Mouse (Mus musculus): ENCODE data around the gene Tex12. TPM values are rescaled to one million over a fixed set of nuclear protein-coding genes. Genes with fewer than 3 reads are reported as not detected.
A peak's percentile ranks its signal among the peaks of the same experiment; 100 is the strongest.

The Tex12 gene
- polyA plus RNA-seq, 1 experiment from 2014 or later = not detected

DNA sequence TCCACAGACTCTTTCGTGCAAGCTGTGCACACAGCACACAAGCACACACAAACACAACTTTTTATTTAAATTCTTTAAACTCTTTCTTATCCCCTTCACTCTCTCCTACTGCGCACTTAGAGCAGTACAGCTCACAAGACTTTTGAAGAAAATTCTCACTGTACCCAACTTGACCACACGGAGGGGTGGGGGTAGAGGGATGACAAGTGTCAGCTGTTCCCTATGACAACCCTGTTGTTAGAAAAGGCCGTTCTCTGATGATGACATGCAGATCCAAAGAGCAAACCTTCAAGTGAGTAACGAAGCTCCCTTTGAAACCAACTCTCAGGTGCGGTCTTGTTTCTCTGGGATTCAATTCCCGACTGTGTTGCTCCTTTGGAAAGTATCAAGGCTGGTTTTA lies 33.3 kb downstream of the Tex12 start:
- Histone ChIP-seq H3K36me3 (ENCODE audit: control insufficient read depth, insufficient read depth) (no peaks in the 10 kb centered on the region), H3K4me1 (replicated peaks; ENCODE audit: control insufficient read depth, insufficient read depth, low read length) (peaks cover 6% of the 10 kb centered on the region), H3K4me3 (replicated peaks; ENCODE audit: low read length) (peak overlapping the region; percentile 75), H3K27me3 (replicated peaks; ENCODE audit: control insufficient read depth, insufficient read depth, low read length) (no peaks in the 10 kb centered on the region), H3K9ac (replicated peaks; ENCODE audit: low read depth, low read length) (peak overlapping the region; percentile 74), H3K9me3 (ENCODE audit: control insufficient read depth, low read length) (no peaks in the 10 kb centered on the region), H3K4me2 (ENCODE audit: low read length) (peak overlapping the region; percentile 54), H3K27ac (ENCODE audit: low read length) (no peak overlapping the region)
- WGBS = 43% methylated on average over 7 of the region's 7 CpGs
- no peak; the same call in 1 of the 2 replicates for ATAC-seq

DNA sequence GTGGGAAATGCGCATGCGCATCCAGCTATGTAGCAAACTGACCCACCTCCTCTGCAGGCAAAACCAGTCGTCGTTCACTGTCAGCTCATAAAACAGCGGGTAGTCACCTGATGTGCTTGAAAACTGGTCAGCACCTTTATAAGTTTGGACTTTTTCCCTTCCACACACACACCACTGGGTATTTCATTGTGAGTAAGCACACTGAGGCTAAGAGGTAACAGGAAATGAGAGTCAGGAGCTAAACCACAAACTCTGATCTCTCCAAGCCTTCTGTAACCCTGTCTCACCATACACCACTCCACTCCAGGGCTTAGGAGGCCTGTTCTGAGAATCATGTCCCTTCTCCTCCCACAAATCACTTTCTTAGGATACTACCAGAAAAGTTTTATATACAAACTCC lies 35.5 kb downstream of the Tex12 start:
- H3K4me3 ChIP-seq (replicated peaks; ENCODE audit: low read length) = no peak overlapping the region
- no peak for ATAC-seq
- 87% methylated on average over 5 of the region's 5 CpGs for WGBS
- H3K4me2 ChIP-seq (ENCODE audit: low read length) = no peak overlapping the region
- H3K27me3 ChIP-seq (replicated peaks; ENCODE audit: control insufficient read depth, insufficient read depth, low read length) = no peaks in the 10 kb centered on the region
- H3K27ac ChIP-seq (ENCODE audit: low read length) = no peak overlapping the region
- no peak overlapping the region for H3K9ac ChIP-seq (replicated peaks; ENCODE audit: low read depth, low read length)
- H3K36me3 ChIP-seq (ENCODE audit: control insufficient read depth, insufficient read depth) = no peaks in the 10 kb centered on the region
- peaks cover 6% of the 10 kb centered on the region for H3K4me1 ChIP-seq (replicated peaks; ENCODE audit: control insufficient read depth, insufficient read depth, low read length)
- H3K9me3 ChIP-seq (ENCODE audit: control insufficient read depth, low read length) = no peaks in the 10 kb centered on the region

DNA sequence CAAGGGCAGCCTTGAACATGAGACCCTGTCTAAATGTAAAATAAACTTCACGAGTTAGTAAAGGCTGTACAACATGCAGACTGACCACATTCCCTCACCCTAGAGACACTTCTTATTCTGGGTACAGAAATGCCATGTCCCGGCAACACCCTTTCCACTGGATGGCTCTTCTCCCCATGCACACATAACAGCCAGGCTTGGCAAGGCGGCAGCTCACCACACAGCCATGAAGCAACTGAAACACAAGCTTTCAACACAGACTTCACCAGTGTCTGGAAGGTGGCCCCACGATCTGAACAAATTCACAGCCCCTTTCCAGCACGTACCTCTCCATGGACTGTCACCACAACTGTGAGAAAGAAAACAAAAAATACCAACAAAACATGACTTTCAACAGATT lies 36.2 kb downstream of the Tex12 start:
- Histone ChIP-seq H3K27ac (ENCODE audit: low read length) (no peak overlapping the region), H3K9me3 (ENCODE audit: control insufficient read depth, low read length) (no peaks in the 10 kb centered on the region), H3K4me2 (ENCODE audit: low read length) (no peak overlapping the region), H3K4me3 (replicated peaks; ENCODE audit: low read length) (no peak overlapping the region), H3K36me3 (ENCODE audit: control insufficient read depth, insufficient read depth) (no peaks in the 10 kb centered on the region), H3K9ac (replicated peaks; ENCODE audit: low read depth, low read length) (no peak overlapping the region), H3K27me3 (replicated peaks; ENCODE audit: control insufficient read depth, insufficient read depth, low read length) (no peaks in the 10 kb centered on the region), H3K4me1 (replicated peaks; ENCODE audit: control insufficient read depth, insufficient read depth, low read length) (peaks cover 6% of the 10 kb centered on the region)
- WGBS = 93% methylated on average over 5 of the region's 5 CpGs
- no peak for ATAC-seq

DNA sequence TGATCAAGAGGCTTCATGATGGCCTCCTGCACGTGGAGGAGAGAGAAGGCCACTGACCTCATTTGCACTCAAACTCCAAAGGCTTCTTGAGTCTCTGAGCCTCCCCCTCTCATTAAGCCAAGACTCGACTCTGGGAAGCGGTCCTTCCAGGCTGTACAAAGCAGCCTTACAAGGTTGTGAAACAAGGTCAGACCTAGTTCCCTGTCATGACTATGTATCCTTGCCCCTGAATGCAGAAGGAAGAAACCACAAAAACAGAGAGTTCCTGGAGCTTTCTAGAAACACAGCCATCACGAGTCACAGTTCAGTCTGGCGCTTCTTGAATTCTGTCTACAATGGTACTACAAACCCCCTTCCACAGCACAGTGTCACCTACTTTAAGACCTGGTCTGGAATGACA lies 38.6 kb downstream of the Tex12 start:
- Histone ChIP-seq H3K36me3 (ENCODE audit: control insufficient read depth, insufficient read depth) (no peaks in the 10 kb centered on the region), H3K27ac (ENCODE audit: low read length) (no peak overlapping the region), H3K4me2 (ENCODE audit: low read length) (no peak overlapping the region), H3K4me3 (replicated peaks; ENCODE audit: low read length) (no peak overlapping the region), H3K4me1 (replicated peaks; ENCODE audit: control insufficient read depth, insufficient read depth, low read length) (peaks cover under 1% of the 10 kb centered on the region; the same call in 1 of the 2 replicates), H3K27me3 (replicated peaks; ENCODE audit: control insufficient read depth, insufficient read depth, low read length) (no peaks in the 10 kb centered on the region), H3K9ac (replicated peaks; ENCODE audit: low read depth, low read length) (no peak overlapping the region), H3K9me3 (ENCODE audit: control insufficient read depth, low read length) (no peaks in the 10 kb centered on the region)
- WGBS = 77% methylated on average over 5 of the region's 5 CpGs
- ATAC-seq = no peak

DNA sequence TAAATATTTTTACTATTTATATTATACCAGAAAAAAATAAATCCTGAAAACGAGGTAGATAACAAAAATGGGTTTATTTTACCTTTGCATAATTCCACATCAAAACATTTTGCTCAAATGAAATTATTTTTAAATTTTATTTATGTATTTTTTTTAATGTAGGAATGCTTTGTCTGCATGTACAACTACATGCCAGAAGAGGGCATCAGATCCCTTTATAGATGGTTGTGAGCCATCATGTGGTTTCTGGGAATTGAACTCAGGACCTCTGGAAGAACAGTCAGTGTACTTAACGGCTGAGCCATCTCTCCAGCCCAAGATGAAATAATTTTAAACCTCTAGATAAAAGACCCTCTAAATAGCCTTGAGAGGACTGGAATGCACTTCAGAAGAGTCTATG lies 39.6 kb downstream of the Tex12 start:
- H3K27ac ChIP-seq (ENCODE audit: low read length) = no peak overlapping the region
- H3K36me3 ChIP-seq (ENCODE audit: control insufficient read depth, insufficient read depth) = no peaks in the 10 kb centered on the region
- no peak overlapping the region for H3K9ac ChIP-seq (replicated peaks; ENCODE audit: low read depth, low read length)
- no peak overlapping the region for H3K4me2 ChIP-seq (ENCODE audit: low read length)
- H3K4me3 ChIP-seq (replicated peaks; ENCODE audit: low read length) = no peak overlapping the region
- ATAC-seq = no peak
- H3K9me3 ChIP-seq (ENCODE audit: control insufficient read depth, low read length) = no peaks in the 10 kb centered on the region
- WGBS = 61% methylated on average over 2 of the region's 2 CpGs
- H3K4me1 ChIP-seq (replicated peaks; ENCODE audit: control insufficient read depth, insufficient read depth, low read length) = no peaks in the 10 kb centered on the region
- no peaks in the 10 kb centered on the region for H3K27me3 ChIP-seq (replicated peaks; ENCODE audit: control insufficient read depth, insufficient read depth, low read length)

DNA sequence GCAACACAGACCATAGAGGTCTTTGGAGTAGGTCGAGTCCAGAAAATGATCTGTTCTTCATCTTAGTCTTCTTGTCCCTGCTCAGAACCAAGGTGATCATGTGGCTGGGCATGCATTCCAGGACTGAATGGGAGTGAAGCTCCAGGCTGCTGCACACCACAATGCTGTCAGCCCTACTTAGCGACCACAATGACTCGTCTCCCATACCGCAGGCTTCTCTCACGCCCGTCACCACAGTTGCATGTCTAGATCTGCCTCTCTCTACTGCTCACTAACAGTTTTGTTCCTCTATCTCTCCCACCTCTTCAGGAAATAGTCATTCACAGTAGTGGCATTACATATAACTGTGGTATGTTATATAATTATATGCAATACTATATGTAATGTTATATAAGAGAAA lies 40.4 kb downstream of the Tex12 start:
- Histone ChIP-seq H3K9ac (replicated peaks; ENCODE audit: low read depth, low read length) (no peak overlapping the region), H3K27ac (ENCODE audit: low read length) (no peak overlapping the region), H3K27me3 (replicated peaks; ENCODE audit: control insufficient read depth, insufficient read depth, low read length) (no peaks in the 10 kb centered on the region), H3K36me3 (ENCODE audit: control insufficient read depth, insufficient read depth) (no peaks in the 10 kb centered on the region), H3K4me2 (ENCODE audit: low read length) (no peak overlapping the region), H3K9me3 (ENCODE audit: control insufficient read depth, low read length) (no peaks in the 10 kb centered on the region), H3K4me1 (replicated peaks; ENCODE audit: control insufficient read depth, insufficient read depth, low read length) (no peaks in the 10 kb centered on the region), H3K4me3 (replicated peaks; ENCODE audit: low read length) (no peak overlapping the region)
- no peak for ATAC-seq
- 91% methylated on average over 6 of the region's 6 CpGs for WGBS

DNA sequence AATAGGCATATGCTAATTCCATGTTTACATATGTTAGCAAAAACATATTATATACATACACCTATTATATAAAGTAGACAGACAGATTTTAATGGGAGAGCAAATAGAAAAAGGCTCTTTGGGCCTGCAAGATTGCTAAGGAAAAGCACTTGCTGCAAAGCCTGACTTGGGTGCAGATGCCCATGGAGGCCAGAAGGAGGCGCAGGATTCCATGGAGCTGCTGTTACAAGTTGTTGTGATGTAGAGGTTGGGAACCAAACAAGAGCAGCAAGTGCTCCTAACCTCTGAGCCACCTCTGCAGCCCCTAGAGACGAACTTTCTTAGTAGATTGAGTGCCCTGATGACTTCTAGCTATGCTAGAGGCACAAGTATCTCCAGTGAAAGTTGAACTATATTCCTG lies 42.3 kb downstream of the Tex12 start:
- Histone ChIP-seq H3K9ac (replicated peaks; ENCODE audit: low read depth, low read length) (no peak overlapping the region), H3K27me3 (replicated peaks; ENCODE audit: control insufficient read depth, insufficient read depth, low read length) (no peaks in the 10 kb centered on the region), H3K4me2 (ENCODE audit: low read length) (no peak overlapping the region), H3K4me1 (replicated peaks; ENCODE audit: control insufficient read depth, insufficient read depth, low read length) (no peaks in the 10 kb centered on the region), H3K36me3 (ENCODE audit: control insufficient read depth, insufficient read depth) (no peaks in the 10 kb centered on the region), H3K27ac (ENCODE audit: low read length) (no peak overlapping the region), H3K4me3 (replicated peaks; ENCODE audit: low read length) (no peak overlapping the region), H3K9me3 (ENCODE audit: control insufficient read depth, low read length) (no peaks in the 10 kb centered on the region)
- 5% methylated on average over 2 of the region's 2 CpGs for WGBS
- ATAC-seq = no peak

DNA sequence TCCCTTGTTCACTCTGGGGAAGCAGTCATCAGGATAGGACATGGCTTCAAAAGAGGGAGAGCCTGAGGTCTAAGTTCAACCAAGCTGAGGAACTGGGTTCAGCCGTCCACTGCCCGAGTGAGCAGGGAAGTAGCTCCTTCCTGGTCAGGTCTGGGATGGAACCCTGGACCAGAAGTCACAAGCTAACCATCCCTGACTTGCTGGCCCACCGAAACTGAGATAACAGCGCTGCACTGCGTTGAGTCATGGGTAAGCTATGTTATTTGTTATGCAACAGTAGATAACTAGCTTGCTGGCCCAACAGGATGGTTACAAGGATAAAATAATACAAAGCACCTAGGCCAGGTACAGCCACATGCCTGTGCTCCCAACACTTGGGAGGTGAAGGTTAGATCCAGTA lies 45.7 kb downstream of the Tex12 start:
- no peak overlapping the region for H3K4me2 ChIP-seq (ENCODE audit: low read length)
- no peaks in the 10 kb centered on the region for H3K27me3 ChIP-seq (replicated peaks; ENCODE audit: control insufficient read depth, insufficient read depth, low read length)
- no peaks in the 10 kb centered on the region for H3K4me1 ChIP-seq (replicated peaks; ENCODE audit: control insufficient read depth, insufficient read depth, low read length)
- H3K9me3 ChIP-seq (ENCODE audit: control insufficient read depth, low read length) = no peaks in the 10 kb centered on the region
- WGBS = 90% methylated on average over 5 of the region's 5 CpGs
- no peak overlapping the region for H3K4me3 ChIP-seq (replicated peaks; ENCODE audit: low read length)
- H3K27ac ChIP-seq (ENCODE audit: low read length) = no peak overlapping the region
- ATAC-seq = no peak
- no peaks in the 10 kb centered on the region for H3K36me3 ChIP-seq (ENCODE audit: control insufficient read depth, insufficient read depth)
- no peak overlapping the region for H3K9ac ChIP-seq (replicated peaks; ENCODE audit: low read depth, low read length)

DNA sequence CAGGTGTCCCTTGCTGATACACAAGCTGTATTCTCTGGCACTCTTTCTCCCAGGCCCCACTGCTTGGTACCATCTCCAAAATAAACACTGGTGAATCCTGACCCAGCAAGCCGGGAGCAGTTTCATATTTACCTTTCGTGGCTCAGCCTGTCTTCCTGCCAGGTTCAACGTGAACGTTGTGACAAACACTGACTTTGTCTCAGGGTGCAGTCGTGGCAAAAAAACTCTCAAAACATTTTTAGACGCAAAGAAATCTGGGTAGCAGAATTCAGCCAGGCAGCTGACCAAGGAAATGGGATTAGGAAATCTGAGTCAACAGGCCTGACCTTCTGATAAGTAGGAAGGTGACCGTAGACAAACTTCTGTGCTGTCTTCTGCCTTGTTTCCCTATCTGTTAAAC lies 53.6 kb downstream of the Tex12 start:
- Histone ChIP-seq H3K36me3 (ENCODE audit: control insufficient read depth, insufficient read depth) (no peaks in the 10 kb centered on the region), H3K27me3 (replicated peaks; ENCODE audit: control insufficient read depth, insufficient read depth, low read length) (no peaks in the 10 kb centered on the region), H3K4me1 (replicated peaks; ENCODE audit: control insufficient read depth, insufficient read depth, low read length) (no peaks in the 10 kb centered on the region), H3K4me3 (replicated peaks; ENCODE audit: low read length) (no peak overlapping the region), H3K27ac (ENCODE audit: low read length) (no peak overlapping the region), H3K4me2 (ENCODE audit: low read length) (no peak overlapping the region), H3K9me3 (ENCODE audit: control insufficient read depth, low read length) (no peaks in the 10 kb centered on the region), H3K9ac (replicated peaks; ENCODE audit: low read depth, low read length) (no peak overlapping the region)
- no peak for ATAC-seq
- whole genome bisulfite sequencing = 83% methylated on average over 7 of the region's 7 CpGs
